Mouse (Mus musculus) left cerebral cortex, postnatal 10 days (tissue): ENCODE measurements at regions not wholly inside any gene's neighbourhood (a gene's known extent, or its start where the extent isn't known, plus 50 kb on each side); places are given as distances from the start of the nearest gene placed in this dataset.
A peak's percentile ranks its signal among the peaks of the same experiment; 100 is the strongest.

Source experiments
- DNase-seq, 2 experiments: peaks; one replicate each; pipeline ENCODE4 v3.0.0; 2021 to 2022; ENCODE audit warnings: low spot score in 2 of 2, mixed read lengths in 1 of 2; ENCODE audit errors: extremely low spot score in 1 of 2
- intact Hi-C: fragments of 180-260 bp; cut with DNase I; formaldehyde crosslinking; loops from one replicate; pipeline ENCODE4 v1.15.1; 2025

DNA sequence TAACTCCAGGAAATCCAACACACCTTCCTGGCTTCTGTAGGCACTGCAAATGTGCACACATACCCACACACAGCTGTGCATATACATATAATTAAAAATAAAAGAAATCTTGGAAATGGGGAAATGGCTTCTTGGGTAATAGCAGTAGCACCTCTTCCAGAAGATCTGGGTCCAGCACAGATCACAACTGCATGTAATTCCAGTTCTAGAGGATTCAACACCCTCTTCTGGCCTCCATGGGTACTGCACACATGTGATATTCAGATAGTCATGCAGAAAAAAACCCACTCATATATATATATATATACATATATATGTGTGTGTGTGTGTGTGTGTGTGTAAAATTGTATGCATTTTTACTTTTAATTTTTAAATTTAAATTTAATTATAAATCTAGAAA lies 272.1 kb downstream of the Pdcd6ip start:
- DNase-seq, result no peak
- intact Hi-C loops, result no loop called here

DNA sequence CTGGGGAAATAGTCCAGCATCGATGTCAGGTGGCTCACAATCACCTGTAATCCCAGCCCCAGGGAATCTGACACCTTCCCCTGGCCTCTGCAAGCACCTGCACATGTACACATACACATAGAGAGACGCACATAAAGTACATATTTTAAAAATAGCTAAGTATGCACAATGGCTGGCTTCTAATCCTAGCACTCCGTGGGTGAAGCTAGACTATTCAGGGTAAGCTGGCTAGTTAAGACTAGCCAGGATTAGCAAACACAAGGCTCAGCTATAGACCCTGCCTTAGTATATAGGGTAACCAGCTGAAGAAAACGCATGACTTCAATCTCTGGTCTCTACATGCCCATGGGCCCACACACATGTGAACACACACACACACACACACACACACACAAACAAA lies 274.6 kb downstream of the Pdcd6ip start:
- no peak for DNase-seq
- intact Hi-C loops, result no loop called here

DNA sequence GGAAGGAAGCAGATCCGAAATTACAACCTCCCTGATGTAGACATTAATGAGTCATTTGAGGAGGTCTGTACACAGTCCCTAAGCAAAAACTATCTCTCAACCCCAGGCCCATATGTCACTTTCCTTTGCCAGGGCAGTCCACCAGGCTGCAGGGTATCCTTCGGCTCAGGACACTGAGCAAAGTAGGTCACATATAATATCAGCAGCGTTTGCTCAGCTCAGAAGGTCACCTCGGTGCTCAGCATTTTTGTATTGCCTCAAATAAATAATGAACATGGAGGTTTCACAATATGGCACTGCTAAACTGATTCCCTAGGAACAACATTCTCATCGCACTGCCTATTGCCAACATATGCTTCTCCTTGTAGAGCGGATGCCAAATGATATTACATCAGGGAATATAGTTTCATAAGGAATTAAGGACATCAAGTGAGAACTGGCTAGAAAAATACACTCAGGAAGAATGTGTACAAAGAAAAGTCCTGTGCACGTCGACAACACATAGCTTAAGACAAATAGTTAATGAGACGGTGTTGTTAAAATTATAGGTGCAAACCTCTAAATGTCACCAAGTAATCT lies 275.4 kb downstream of the Pdcd6ip start:
- no peak for DNase-seq
- intact Hi-C loops, result no loop called here

DNA sequence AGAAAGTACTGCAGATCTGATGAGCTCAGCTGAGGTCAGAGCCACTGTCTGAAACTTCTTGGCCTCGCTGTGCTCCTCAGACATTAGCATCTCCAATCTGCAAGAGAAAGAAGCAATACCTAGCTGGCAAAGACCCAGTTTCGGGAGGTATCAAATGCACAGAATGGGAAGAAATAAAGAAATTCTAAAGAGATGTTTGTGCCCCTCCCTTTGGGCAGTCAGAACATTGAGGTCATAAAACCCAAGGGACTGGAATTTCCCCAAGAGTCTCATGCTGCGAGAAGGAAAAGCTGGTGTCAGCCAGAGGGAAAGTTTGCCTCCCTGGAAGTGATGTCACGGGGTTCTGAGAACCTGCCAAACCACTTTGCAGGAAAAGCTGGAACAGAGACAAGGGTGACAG lies 277.6 kb downstream of the Pdcd6ip start:
- intact Hi-C loops, result no loop called here
- no peak for DNase-seq

DNA sequence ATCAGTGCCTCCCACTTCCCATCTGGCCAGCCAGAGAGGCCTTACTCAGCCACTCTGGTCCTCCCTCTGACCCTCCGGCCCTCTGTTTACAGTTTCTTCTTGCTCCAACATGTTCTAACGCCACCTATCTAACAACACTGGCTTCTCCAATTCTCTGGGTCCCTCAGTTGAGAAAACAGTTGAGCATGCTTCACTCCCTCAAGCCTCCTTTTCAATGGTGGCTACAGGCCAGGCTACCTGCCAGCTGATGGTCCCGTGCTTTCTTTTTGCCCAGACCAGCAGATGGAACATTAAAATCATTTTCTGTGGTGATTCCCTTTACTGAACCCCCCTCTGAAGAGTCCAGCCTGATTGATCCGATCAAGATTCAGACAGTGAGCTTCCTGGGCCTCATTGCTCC lies 280.8 kb downstream of the Pdcd6ip start:
- no peak for DNase-seq
- intact Hi-C loops, result no loop called here

DNA sequence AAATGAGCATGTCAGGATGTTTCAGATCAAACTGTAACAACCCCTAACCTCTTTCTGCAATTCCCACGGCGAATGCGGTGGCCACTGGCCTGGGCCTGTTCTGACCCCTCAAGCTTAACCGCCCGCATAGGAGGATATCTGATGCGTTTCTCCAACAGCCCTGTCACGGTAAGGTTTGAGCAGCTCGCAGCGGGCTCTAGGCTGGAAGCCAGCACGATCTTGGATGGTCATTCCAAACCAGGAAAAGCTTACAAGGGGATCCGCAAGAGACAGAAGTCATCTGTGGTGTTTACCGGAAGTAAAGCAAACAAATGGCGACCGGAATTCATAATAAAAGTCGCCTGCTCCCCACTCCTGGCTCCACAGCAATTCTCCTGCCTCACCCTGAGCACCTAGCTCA lies 281.7 kb downstream of the Pdcd6ip start:
- no peak for DNase-seq
- intact Hi-C loops, result no loop called here

DNA sequence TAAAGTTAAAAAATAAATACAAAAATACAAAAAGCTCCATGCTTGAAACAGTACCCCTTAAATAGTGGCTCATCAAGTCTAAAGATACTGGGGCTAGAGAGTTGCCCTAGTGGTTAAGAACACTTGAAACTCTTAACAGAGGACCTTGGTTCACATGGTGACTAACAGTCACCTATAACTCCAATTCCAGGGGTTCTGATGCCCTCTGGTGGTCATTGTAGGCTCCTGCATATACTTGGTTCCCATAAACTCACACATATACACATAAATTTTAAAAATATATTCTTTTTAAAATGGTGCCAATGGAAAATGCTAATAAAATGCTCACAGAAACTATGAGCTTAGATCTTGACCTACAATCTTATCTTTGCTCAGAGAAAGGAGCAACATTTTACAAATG lies 286.4 kb downstream of the Pdcd6ip start:
- DNase-seq, result no peak
- intact Hi-C loops, result no loop called here

DNA sequence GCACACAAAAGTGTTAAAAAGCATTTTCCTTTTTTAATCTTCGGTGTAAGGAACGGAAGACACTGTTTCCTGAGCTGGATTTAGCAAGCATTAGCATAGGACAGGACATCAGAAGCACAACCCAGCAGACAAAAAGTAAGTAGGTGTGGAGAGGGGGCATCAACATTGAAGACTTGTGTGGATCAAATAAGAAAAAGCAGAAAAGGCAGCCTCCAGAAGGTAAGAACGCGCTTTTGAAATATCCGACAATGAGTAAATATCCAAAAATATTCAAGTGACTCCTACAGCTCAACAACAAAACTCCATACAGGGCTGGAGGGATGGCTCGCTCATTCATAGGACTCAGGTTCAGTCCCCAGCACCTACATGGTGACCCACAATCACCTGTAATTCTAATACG lies 286.9 kb downstream of the Pdcd6ip start:
- no peak for DNase-seq
- intact Hi-C loops, result no loop called here

DNA sequence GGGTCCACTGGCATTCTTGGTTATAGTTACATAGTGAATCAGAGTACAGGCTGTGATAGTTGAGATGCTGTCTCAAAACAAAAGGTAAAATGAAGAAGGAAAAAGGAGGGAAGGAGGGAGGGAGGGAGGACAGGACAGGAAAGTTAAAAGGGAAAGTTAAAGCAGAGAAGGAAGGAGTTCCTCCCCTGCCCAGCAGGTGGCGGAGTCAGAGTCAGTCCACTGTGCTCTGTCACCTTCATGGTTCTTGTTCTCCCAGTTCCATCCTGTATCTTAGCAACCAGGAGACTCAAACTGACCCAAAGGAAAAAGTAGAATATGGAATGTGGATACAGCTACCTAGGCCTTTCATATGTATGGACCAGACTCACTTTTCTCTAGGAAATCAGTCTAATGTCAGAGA lies 288.3 kb downstream of the Pdcd6ip start:
- intact Hi-C loops, result no loop called here
- DNase-seq, result peak in 1 of 2 experiments; percentile 17

DNA sequence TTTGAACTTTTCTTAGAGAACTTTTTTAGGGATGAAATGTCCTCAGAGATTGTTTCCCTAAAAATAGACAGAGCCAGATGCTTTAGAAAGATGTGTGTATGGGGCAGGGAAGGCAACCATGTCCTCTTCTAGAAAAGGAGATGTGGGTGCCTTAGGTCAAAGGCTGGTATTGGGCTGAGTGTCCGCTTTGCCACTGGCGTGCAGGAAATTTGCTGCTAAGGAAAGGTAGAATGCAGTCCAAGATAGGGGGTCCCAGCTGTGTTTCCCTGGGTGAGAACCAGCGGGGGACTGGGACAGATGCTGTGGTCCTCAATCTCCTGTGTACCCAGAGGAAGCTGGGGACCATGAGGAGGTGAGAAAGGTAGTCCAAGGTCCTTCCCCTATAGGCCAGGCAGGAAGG lies 291.0 kb downstream of the Pdcd6ip start:
- intact Hi-C loops, result no loop called here
- DNase-seq, result no peak

DNA sequence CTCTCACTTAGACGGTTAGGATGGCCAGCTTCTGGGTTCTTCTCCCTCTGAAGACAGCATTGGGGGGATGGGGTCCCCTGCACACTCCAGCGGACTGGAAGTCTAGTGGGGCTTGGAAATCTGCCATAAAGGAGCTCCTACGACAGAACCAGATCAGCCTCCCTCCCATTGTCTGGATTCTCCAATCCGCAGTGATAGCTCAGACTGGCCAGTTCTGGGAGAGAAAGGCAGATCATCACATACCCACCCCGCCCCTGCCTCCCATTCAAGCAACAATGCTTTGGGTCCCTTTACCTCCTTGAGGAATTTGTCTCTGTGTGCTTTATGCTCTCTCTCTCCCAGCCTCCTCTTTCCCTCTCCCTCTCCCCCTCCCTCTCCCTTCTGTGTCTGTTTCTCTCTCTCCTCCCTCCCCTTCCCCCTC lies 292.5 kb downstream of the Pdcd6ip start:
- intact Hi-C loops, result no loop called here
- no peak for DNase-seq

DNA sequence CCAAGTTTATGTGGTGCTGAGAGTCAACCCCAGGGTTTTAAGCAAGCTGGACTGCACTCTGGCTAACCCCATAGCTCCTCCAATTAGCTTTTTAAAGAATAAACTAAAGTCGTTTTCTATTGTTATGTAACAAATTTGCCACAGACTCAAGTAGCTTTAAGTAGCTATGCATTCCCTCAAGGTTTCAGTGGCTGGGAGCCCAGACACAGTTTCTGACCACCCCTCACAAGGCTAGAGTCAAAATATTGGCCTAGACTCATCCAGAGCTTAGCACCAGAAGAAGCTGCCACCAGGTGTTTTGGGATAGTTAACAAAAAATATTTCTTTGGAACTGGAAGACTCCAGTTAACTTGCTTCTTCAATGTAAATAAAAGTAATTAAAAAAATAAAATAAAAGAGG lies 293.4 kb downstream of the Pdcd6ip start:
- intact Hi-C loops, result no loop called here
- no peak for DNase-seq

DNA sequence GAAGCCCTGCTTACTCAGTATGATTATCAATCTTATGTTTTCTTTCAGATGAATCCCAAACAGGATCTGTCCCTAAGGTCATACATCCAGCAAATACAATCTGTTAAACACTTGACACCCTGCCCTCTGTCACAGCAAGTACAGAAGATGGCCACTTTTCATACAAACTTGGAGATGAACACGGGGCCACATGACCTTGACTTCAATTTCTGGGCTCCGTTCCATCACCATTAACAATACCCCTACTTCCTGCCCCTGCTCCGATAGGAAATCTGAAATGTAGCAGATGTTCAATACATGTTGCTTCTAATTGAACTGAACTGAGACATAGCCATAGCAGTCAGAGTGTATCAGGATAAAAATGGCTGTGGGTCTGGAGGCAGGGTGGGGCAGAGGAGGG lies 294.2 kb downstream of the Pdcd6ip start:
- intact Hi-C loops, result no loop called here
- DNase-seq, result no peak

DNA sequence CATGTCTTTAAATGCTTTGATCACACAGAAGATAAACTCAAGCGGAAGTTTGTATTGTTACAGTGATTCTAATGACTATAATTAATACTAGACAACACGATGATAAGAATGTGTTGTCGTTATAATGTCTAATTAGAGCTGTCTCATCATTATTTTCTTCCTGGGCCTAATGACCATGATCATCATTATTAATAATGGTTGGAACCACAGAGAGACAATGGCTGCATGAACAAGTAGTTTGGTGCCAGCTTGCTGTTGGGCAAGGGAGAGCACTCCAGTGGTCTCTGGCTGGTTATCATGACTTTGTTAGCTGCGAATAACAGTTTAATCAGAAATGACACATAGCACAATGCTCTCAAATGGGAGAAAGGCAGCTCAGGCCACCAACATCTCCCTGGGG lies 296.4 kb downstream of the Pdcd6ip start:
- intact Hi-C loops, result no loop called here
- no peak for DNase-seq

DNA sequence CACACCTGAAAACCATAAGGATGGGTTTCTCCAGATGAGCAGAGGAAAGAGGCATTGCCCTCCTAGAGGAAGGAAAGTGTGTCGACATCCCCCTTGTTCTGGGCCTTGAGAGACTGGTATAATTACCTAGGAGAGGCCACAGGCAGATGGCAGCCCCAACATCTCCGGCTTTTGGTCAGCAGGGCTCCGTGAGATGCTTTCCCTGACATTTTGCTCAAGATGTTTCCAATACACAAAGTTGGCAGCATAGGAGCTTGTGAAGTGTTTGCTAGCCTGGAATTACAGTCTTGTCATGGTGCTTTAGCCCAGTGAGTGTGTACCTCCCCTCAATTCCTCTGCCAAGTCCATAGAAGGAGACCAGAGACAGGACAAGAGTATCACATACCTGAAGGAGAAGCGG lies 299.5 kb downstream of the Pdcd6ip start:
- intact Hi-C loops, result no loop called here
- DNase-seq, result no peak

DNA sequence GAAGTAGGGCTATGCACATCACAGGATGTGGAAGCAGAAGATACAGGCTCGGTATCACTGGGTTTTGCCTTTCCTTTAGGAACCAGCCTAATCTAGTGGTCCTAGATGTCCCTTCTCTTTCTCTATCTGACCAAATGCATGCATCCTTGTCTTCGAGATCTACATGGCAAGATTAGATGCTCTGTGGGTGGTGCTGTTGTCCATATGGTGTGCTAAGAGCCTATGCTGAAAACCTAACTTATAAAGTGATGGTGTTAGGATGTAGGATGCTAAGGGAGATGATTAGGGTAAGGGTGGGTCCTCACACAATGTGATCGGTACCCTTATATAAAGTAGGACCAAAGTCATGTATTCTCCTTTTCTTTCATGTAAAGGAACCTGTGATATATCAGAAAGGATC lies 313.7 kb downstream of the Pdcd6ip start:
- DNase-seq, result no peak
- intact Hi-C loops, result no loop called here

DNA sequence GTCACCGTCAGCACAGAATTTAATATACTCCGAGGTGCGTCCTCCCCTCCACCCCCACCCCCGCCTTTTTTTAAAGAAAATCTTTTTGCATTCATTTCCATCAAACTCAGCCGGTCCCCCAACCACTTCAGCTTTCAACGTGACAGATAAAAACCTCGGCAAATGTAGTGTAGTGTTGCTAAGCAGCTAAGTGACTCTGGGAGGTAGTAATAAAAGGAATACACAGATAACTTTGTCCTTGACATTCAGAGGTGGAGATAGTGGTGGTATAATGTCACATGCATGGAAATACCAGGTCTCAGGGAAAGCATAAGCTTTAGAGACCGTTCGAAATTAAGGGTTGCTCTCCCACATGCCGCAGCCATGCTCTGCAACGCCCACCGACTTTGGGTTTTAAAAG lies 320.7 kb downstream of the Pdcd6ip start:
- no peak for DNase-seq
- intact Hi-C loops, result no loop called here

DNA sequence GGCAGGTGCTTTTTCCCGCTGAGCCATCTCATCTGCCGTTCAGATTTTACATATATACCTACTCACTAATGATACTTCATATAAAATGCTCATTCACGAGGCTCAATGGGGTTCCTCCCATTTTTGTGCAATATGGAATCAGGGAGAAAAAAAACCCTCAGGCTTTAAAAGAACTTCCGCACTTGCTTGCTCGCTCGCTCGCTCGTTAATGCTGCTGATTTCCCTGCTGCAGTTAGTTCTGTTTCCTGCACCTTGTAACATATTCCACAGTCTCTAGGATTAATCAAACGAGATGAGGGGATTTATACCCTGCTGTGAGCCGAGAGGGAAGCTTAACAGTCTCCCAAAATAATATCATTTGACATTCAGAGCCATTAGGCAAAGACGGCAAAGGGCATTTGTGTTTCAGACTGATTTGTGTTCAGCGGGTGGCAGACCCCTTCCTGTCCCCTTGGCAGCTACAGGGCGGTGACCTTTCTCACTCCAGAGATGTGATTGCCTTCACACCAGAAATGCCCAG lies 326.4 kb downstream of the Pdcd6ip start:
- intact Hi-C loops, result no loop called here
- no peak for DNase-seq

DNA sequence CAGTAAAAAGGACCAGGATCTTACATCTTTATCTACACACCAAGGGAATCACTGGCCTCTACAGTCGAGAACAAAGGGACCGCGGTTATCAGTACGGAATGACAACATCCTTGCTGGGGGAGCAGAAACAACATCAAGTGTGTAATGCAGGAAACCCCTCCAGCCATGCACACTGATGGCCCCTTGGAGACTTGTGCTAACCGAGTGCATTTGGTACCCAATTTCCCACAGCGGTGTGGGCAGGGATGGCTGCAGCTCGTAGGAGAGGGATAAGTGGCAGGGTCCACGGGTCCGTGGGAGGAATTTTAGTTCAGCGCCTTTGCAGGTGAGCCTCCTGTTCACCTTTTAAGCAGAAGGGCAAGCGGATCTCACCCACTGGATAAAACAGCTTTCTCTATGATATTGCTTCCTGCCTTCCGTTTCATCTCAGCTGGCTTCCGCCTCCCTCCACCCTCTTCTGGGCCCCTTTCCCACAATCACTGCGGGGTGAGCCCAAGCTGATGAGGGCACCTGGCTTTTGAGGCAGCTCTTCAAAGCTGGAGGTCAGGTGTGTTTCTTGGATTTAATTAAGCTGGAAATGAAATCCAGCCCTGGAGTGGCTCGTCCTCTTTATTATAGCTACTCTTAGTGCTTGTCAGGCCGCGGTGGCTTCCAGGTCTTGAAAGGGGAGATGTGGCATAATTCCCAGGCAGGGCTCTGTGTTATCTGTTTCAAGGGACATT lies 327.5 kb downstream of the Pdcd6ip start:
- no peak for DNase-seq
- intact Hi-C loops, result no loop called here

DNA sequence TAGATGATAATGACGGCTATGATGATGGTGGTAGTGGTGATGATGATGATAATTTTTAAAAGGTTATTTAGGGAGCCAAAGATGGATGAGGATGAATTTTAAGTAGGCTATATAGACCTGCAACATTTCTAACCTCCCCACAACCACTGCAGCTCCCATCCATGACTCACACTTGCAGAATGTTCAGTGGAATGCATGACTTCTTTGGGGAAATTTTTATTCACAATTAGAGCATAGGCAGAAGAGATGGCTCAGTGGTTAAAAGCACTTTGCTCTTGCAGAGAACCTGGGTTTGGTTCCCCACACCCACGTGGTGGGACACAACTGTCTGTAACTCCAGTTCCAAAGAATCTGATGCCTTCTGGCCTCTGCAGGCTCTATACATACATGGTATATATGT lies 329.5 kb downstream of the Pdcd6ip start:
- DNase-seq, result no peak
- intact Hi-C loops, result no loop called here
